Mouse (Mus musculus) T-cell, adult 66 days (primary cell): ENCODE measurements around the gene Aldh1l1. TPM values are rescaled to one million over a fixed set of nuclear protein-coding genes. Genes with fewer than 3 reads are reported as not detected.

ENCODE experiments used
- total RNA-seq, 2 experiments: library from RNA; stranded (reverse); gene quantifications; 3 replicates in 1 of 2; 4 replicates in 1 of 2; pipeline ENCODE4 v1.2.4; 2023

Aldh1l1 gene
- 1 to 10 TPM in 1 of 2 experiments, under 1 TPM in 1; 0.71 to 1.2 TPM for total RNA-seq

GRCm38 (mm10) chr6:90486176-90486921 is at the start of gene Aldh1l1:
TSS of gene Aldh1l1 (plus strand) at chr6:90486427.

GRCm38 (mm10) chr6:90462181-90462706 is 24.0 kb upstream of the Aldh1l1 start, which contains the start of gene Klf15:
TSS of gene Klf15 (plus strand) at chr6:90462576.

GRCm38 (mm10) chr6:90604533-90605297 is 118.5 kb downstream of the Aldh1l1 start, which contains the start of gene Slc41a3:
TSS of gene Slc41a3 (plus strand) at chr6:90604725.

Other genes starting within 250 kb of the Aldh1l1 start
- not detected for gene Vmn1r54, start 240.1 kb upstream of the Aldh1l1 start, total RNA-seq
- not detected for gene BC048671, start 185.2 kb upstream of the Aldh1l1 start, total RNA-seq
- not detected for gene Chst13, start 161.2 kb upstream of the Aldh1l1 start, total RNA-seq
- gene Uroc1, start 153.1 kb upstream of the Aldh1l1 start, total RNA-seq: not detected
- 10 to 100 TPM; 37.9 to 40.0 TPM for gene Zxdc, start 116.9 kb upstream of the Aldh1l1 start, total RNA-seq
- gene Cfap100, start 57.6 kb upstream of the Aldh1l1 start, total RNA-seq: not detected
- gene Klf15, start 23.9 kb upstream of the Aldh1l1 start, total RNA-seq: not detected
- gene Slc41a3, start 118.3 kb downstream of the Aldh1l1 start, total RNA-seq: 10 to 100 TPM; 21.9 to 22.8 TPM